In genomic region chr13:51434460-51434859, GRCm38 (mm10) we compare ENCODE assay signal across 12 mouse cellular contexts. TPM values are rescaled to one million over a fixed set of nuclear protein-coding genes. Genes with fewer than 3 reads are reported as not detected.
DNase-seq lines count a peak whose midpoint lies in the region; ATAC-seq and TF ChIP-seq lines count a peak whose summit lies in the region.
"Had no signal": no experiment of that assay in that cellular context is flagged by ENCODE, and none has a peak within 500 bp of the region (broad histone marks: within the 10 kb centered on the region; RNA-seq: fewer than 3 reads in every experiment).

No protein-coding gene starts in this region.

- peak; percentile 36; the same call in 1 of the 2 replicates for TF ChIP-seq CTCF in gastrocnemius, adult 2 months (IDR thresholded peaks at IDR 0.05)
- TF ChIP-seq CTCF in lung, postnatal 0 days (IDR thresholded peaks at IDR 0.05), result peak; percentile 64

- H3K9ac ChIP-seq in lung, postnatal 0 days (replicated peaks; ENCODE audit: low read depth), result no peak overlapping the region
- H3K9ac ChIP-seq: lung, embryonic 15.5 days had no signal

- H3K27ac ChIP-seq in gastrocnemius, adult 2 months, result no peak overlapping the region
- no peak overlapping the region for H3K27ac ChIP-seq in lung, postnatal 0 days (ENCODE audit: low read length)
- H3K27ac ChIP-seq: hindbrain, embryonic 10.5 days; lung, embryonic 15.5 days had no signal

- no peak for DNase-seq in gastrocnemius, adult 2 months
- DNase-seq in gastrocnemius, postnatal 14 days, result no peak
- no peak for DNase-seq in lung, postnatal 0 days (ENCODE audit: low spot score)
- no peak for DNase-seq in lung, postnatal 4 days
- DNase-seq in brain, adult 2 months (ENCODE audit: low read depth, low spot score), result peak; percentile 43
- DNase-seq in retina, embryonic 14.5 days (ENCODE audit: low spot score), result peak; percentile 49
- DNase-seq in gastrocnemius, postnatal 4 days (ENCODE audit: low spot score in 2 of 2), result no peak
- DNase-seq: right cerebral cortex, postnatal 25 days had no signal

- no peaks in the 10 kb centered on the region for H3K4me1 ChIP-seq in lung, postnatal 0 days (ENCODE audit: insufficient read depth, low read depth, low read length)
- H3K4me1 ChIP-seq: lung, embryonic 15.5 days had no signal

- no peak for ATAC-seq in lung, postnatal 0 days
- ATAC-seq in megakaryocyte-erythroid progenitor cell, adult 5-6 weeks (replicated peaks; ENCODE audit: low FRiP score, low TSS enrichment, poor library complexity, severe bottlenecking), result no peak

- H3K36me3 ChIP-seq in lung, postnatal 0 days (ENCODE audit: insufficient read depth, low read length), result no peaks in the 10 kb centered on the region
- H3K36me3 ChIP-seq: G1E; hindbrain, embryonic 10.5 days; lung, embryonic 15.5 days had no signal

- no peak for TF ChIP-seq EP300 in lung, postnatal 0 days (IDR thresholded peaks at IDR 0.05)

- intact Hi-C loops in gastrocnemius, adult 2 months (cut with DNase I), result no loop called here
- intact Hi-C loops in gastrocnemius, postnatal 14 days (cut with DNase I; ENCODE audit: low total_unique reads), result no loop called here

- no peak overlapping the region for H3K4me3 ChIP-seq in gastrocnemius, adult 2 months
- no peak overlapping the region for H3K4me3 ChIP-seq in lung, postnatal 0 days (ENCODE audit: low read depth, low read length)
- H3K4me3 ChIP-seq: hindbrain, embryonic 10.5 days; lung, embryonic 15.5 days had no signal

- 60% methylated on average over 2 of the region's 2 CpGs for WGBS in lung, postnatal 0 days

- H3K4me2 ChIP-seq in lung, postnatal 0 days (replicated peaks; ENCODE audit: low read depth, low read length), result no peak overlapping the region
- H3K4me2 ChIP-seq: lung, embryonic 15.5 days had no signal

- no peaks in the 10 kb centered on the region for H3K27me3 ChIP-seq in lung, postnatal 0 days (replicated peaks; ENCODE audit: insufficient read depth, low read length)
- H3K27me3 ChIP-seq: lung, embryonic 15.5 days had no signal

- H3K9me3 ChIP-seq in lung, postnatal 0 days (ENCODE audit: low read length), result no peaks in the 10 kb centered on the region
- H3K9me3 ChIP-seq: lung, embryonic 15.5 days had no signal

RNA-seq across cellular contexts. Expression of gene S1pr3, which starts 26.0 kb away (rescaled TPM):
- 1 to 10 TPM; 3.3 to 4.4 TPM for total RNA-seq in gastrocnemius, adult 2 months (2021)
- 10 to 100 TPM in 1 of 2 experiments, 1 to 10 TPM in 1; 9.7 to 13.7 TPM for total RNA-seq in gastrocnemius, postnatal 14 days (2021)
- 44.5 and 51.3 TPM in 2 replicates for polyA plus RNA-seq in lung, postnatal 0 days (2015; fragmentation: Nextera tagmentation; extraction: Ambion mirVana)
- total RNA-seq in megakaryocyte-erythroid progenitor cell, adult 5-6 weeks (2014; fragmentation: Nextera tagmentation), result 0.31 TPM in 1 of 2 replicates, not detected in the other
- 0.33 and 0.42 TPM in 2 replicates for total RNA-seq in megakaryocyte-erythroid progenitor cell, adult 5-6 weeks (2017)
- 10 to 100 TPM; 23.7 to 24.8 TPM for total RNA-seq in gastrocnemius, postnatal 4 days (2021)
- polyA plus RNA-seq: G1E had no signal

Comparison
In these comparisons a context has a peak if more than half of its experiments do, and no peak if none do; other contexts are left out.
1. DNase-seq: peak in brain, adult 2 months (single experiment) and retina, embryonic 14.5 days (single experiment); none in gastrocnemius, adult 2 months (single experiment), gastrocnemius, postnatal 14 days (single experiment), lung, postnatal 0 days (single experiment), lung, postnatal 4 days (0 of 2) and gastrocnemius, postnatal 4 days (0 of 2).